Mouse (Mus musculus) neural tube, embryonic 12.5 days (tissue): ENCODE results near the gene Gdf3. TPM values are rescaled to one million over a fixed set of nuclear protein-coding genes. Genes with fewer than 3 reads are reported as not detected.

Experiments used
- ATAC-seq: fragments of 200-750 bp; cut with Nextera tagmentation; 2 replicates; pipeline ENCODE4 v1.8.0; 2017; ENCODE audit warnings: low read depth, mild to moderate bottlenecking, moderate TSS enrichment, moderate library complexity; ENCODE audit not compliant: low FRiP score
- H3K27ac ChIP-seq: fragments of 300-500 bp; sonication (generic); 2 replicates; pipeline ENCODE4 v1.5.1; 2016
- H3K27me3 ChIP-seq: fragments of 300-500 bp; sonication (generic); replicated peaks from 2 replicates; pipeline ENCODE4 v1.6.1; 2016; ENCODE audit warnings: mild to moderate bottlenecking
- H3K36me3 ChIP-seq: fragments of 300-500 bp; sonication (generic); 2 replicates; pipeline ENCODE4 v1.6.1; 2016; ENCODE audit warnings: mild to moderate bottlenecking
- H3K4me1 ChIP-seq: fragments of 300-500 bp; sonication (generic); 2 replicates; pipeline ENCODE4 v1.6.1; 2016
- H3K4me2 ChIP-seq: fragments of 300-500 bp; sonication (generic); replicated peaks from 2 replicates; pipeline ENCODE4 v1.6.1; 2016; ENCODE audit warnings: mild to moderate bottlenecking
- H3K4me3 ChIP-seq: fragments of 300-500 bp; sonication (generic); 2 replicates; pipeline ENCODE4 v1.5.1; 2016
- H3K9ac ChIP-seq: fragments of 300-500 bp; sonication (generic); 2 replicates; pipeline ENCODE4 v1.6.1; 2016; ENCODE audit warnings: mild to moderate bottlenecking
- H3K9me3 ChIP-seq: fragments of 300-500 bp; sonication (generic); 2 replicates; pipeline ENCODE4 v1.6.1; 2016; ENCODE audit warnings: mild to moderate bottlenecking
- WGBS: fragments of 180-500 bp; shearing (Covaris S2); methylation state at CpG from one replicate; pipeline ENCODE4 v1.1.7; 2016; 5-methylcytosine and 5-hydroxymethylcytosine counted together
- polyA plus RNA-seq: library from polyadenylated mRNA; unstranded; fragments of >200 nt; fragmentation: Nextera tagmentation; extraction: Ambion mirVana; gene quantifications from 2 replicates; pipeline ENCODE4 v1.2.1, GENCODE M21; 2016

Gene Gdf3
- polyA plus RNA-seq, 1 experiment from 2014 or later = not detected

- Histone ChIP-seq H3K9me3 (0 out of 2 replicates have a peak, but pooled peaks cover 4% of the 10 kb centered on the region), H3K27me3 (no peaks in the 10 kb centered on the region), H3K4me1 (no peaks in the 10 kb centered on the region), H3K4me2 (no peak overlapping the region), H3K27ac (no peak overlapping the region), H3K4me3 (no peak overlapping the region), H3K9ac (no peak overlapping the region), H3K36me3 (no peaks in the 10 kb centered on the region)
- ATAC-seq = no peak
- 87% methylated on average over 4 of the region's 4 CpGs for WGBS
Observed at GRCm38 (mm10) chr6:122625156-122625555, 15.3 kb upstream of the Gdf3 start.

GRCm38 (mm10) chr6:122624480-122624879 is 14.6 kb upstream of the Gdf3 start:
- Histone ChIP-seq H3K27ac (no peak overlapping the region), H3K4me3 (no peak overlapping the region), H3K4me2 (no peak overlapping the region), H3K36me3 (no peaks in the 10 kb centered on the region), H3K9ac (no peak overlapping the region), H3K9me3 (0 out of 2 replicates have a peak, but pooled peaks cover 4% of the 10 kb centered on the region), H3K4me1 (no peaks in the 10 kb centered on the region), H3K27me3 (no peaks in the 10 kb centered on the region)
- 38% methylated on average over 5 of the region's 5 CpGs for WGBS
- ATAC-seq = no peak

GRCm38 (mm10) chr6:122621066-122621465 is 11.2 kb upstream of the Gdf3 start:
- Histone ChIP-seq H3K9me3 (0 out of 2 replicates have a peak, but pooled peaks cover 4% of the 10 kb centered on the region), H3K27me3 (no peaks in the 10 kb centered on the region), H3K9ac (no peak overlapping the region), H3K27ac (no peak overlapping the region), H3K4me1 (no peaks in the 10 kb centered on the region), H3K36me3 (no peaks in the 10 kb centered on the region), H3K4me3 (no peak overlapping the region), H3K4me2 (no peak overlapping the region)
- WGBS = 90% methylated on average over 6 of the region's 6 CpGs
- ATAC-seq = no peak

GRCm38 (mm10) chr6:122616022-122616421 is 6.1 kb upstream of the Gdf3 start:
- Histone ChIP-seq H3K4me1 (no peaks in the 10 kb centered on the region), H3K27ac (no peak overlapping the region), H3K9ac (no peak overlapping the region), H3K9me3 (no peaks in the 10 kb centered on the region), H3K4me3 (no peak overlapping the region), H3K27me3 (no peaks in the 10 kb centered on the region), H3K36me3 (no peaks in the 10 kb centered on the region), H3K4me2 (no peak overlapping the region)
- WGBS = 75% methylated on average over 3 of the region's 3 CpGs
- ATAC-seq = no peak

- WGBS = 67% methylated on average over 2 of the region's 2 CpGs
- H3K9ac ChIP-seq = no peak overlapping the region
- H3K9me3 ChIP-seq = no peaks in the 10 kb centered on the region
- no peak overlapping the region for H3K27ac ChIP-seq
- H3K4me2 ChIP-seq = no peak overlapping the region
- no peaks in the 10 kb centered on the region for H3K27me3 ChIP-seq
- H3K4me1 ChIP-seq = no peaks in the 10 kb centered on the region
- no peak for ATAC-seq
- H3K36me3 ChIP-seq = no peaks in the 10 kb centered on the region
- H3K4me3 ChIP-seq = no peak overlapping the region
Observed at GRCm38 (mm10) chr6:122614047-122614446, 4.2 kb upstream of the Gdf3 start.

- H3K4me2 ChIP-seq = no peak overlapping the region
- no peak overlapping the region for H3K4me3 ChIP-seq
- H3K27ac ChIP-seq = no peak overlapping the region
- no peaks in the 10 kb centered on the region for H3K9me3 ChIP-seq
- H3K27me3 ChIP-seq = no peaks in the 10 kb centered on the region
- no peaks in the 10 kb centered on the region for H3K36me3 ChIP-seq
- 93% methylated on average over 4 of the region's 4 CpGs for WGBS
- H3K4me1 ChIP-seq = no peaks in the 10 kb centered on the region
- no peak overlapping the region for H3K9ac ChIP-seq
- ATAC-seq = no peak
Observed at GRCm38 (mm10) chr6:122612426-122612825, 2.5 kb upstream of the Gdf3 start.

GRCm38 (mm10) chr6:122609377-122609728 is 534 bp downstream of the Gdf3 start:
- ATAC-seq = no peak
- Histone ChIP-seq H3K9me3 (no peaks in the 10 kb centered on the region), H3K4me1 (no peaks in the 10 kb centered on the region), H3K27ac (no peak overlapping the region), H3K36me3 (no peaks in the 10 kb centered on the region), H3K4me2 (no peak overlapping the region), H3K4me3 (no peak overlapping the region), H3K27me3 (no peaks in the 10 kb centered on the region), H3K9ac (no peak overlapping the region)
- 74% methylated on average over 9 of the region's 9 CpGs for WGBS

- H3K27me3 ChIP-seq = no peaks in the 10 kb centered on the region
- H3K4me2 ChIP-seq = no peak overlapping the region
- H3K4me1 ChIP-seq = no peaks in the 10 kb centered on the region
- 79% methylated on average over 10 of the region's 10 CpGs for WGBS
- ATAC-seq = no peak
- no peaks in the 10 kb centered on the region for H3K36me3 ChIP-seq
- no peak overlapping the region for H3K9ac ChIP-seq
- H3K9me3 ChIP-seq = no peaks in the 10 kb centered on the region
- H3K4me3 ChIP-seq = no peak overlapping the region
- H3K27ac ChIP-seq = no peak overlapping the region
Observed at GRCm38 (mm10) chr6:122608434-122609376, 1.2 kb downstream of the Gdf3 start.

GRCm38 (mm10) chr6:122607700-122608099 is 2.2 kb downstream of the Gdf3 start:
- no peak overlapping the region for H3K4me3 ChIP-seq
- H3K27me3 ChIP-seq = no peaks in the 10 kb centered on the region
- no peaks in the 10 kb centered on the region for H3K4me1 ChIP-seq
- WGBS = 93% methylated on average over 12 of the region's 12 CpGs
- H3K9ac ChIP-seq = no peak overlapping the region
- no peaks in the 10 kb centered on the region for H3K36me3 ChIP-seq
- H3K9me3 ChIP-seq = no peaks in the 10 kb centered on the region
- no peak overlapping the region for H3K4me2 ChIP-seq
- no peak for ATAC-seq
- no peak overlapping the region for H3K27ac ChIP-seq

- H3K4me2 ChIP-seq = no peak overlapping the region
- WGBS = 94% methylated on average over 11 of the region's 11 CpGs
- H3K4me1 ChIP-seq = no peaks in the 10 kb centered on the region
- H3K9ac ChIP-seq = no peak overlapping the region
- no peaks in the 10 kb centered on the region for H3K27me3 ChIP-seq
- no peaks in the 10 kb centered on the region for H3K9me3 ChIP-seq
- no peak overlapping the region for H3K27ac ChIP-seq
- H3K4me3 ChIP-seq = no peak overlapping the region
- no peak for ATAC-seq
- no peaks in the 10 kb centered on the region for H3K36me3 ChIP-seq
Observed at GRCm38 (mm10) chr6:122606661-122607060, 3.2 kb downstream of the Gdf3 start.

- WGBS = 93% methylated on average over 8 of the region's 8 CpGs
- Histone ChIP-seq H3K4me1 (no peaks in the 10 kb centered on the region), H3K27ac (no peak overlapping the region), H3K9ac (no peak overlapping the region), H3K4me3 (no peak overlapping the region), H3K4me2 (no peak overlapping the region), H3K9me3 (no peaks in the 10 kb centered on the region), H3K27me3 (no peaks in the 10 kb centered on the region), H3K36me3 (no peaks in the 10 kb centered on the region)
- ATAC-seq = no peak
Observed at GRCm38 (mm10) chr6:122605483-122605882, 4.4 kb downstream of the Gdf3 start.

GRCm38 (mm10) chr6:122604260-122604659 is 5.6 kb downstream of the Gdf3 start:
- no peaks in the 10 kb centered on the region for H3K4me1 ChIP-seq
- no peak overlapping the region for H3K27ac ChIP-seq
- no peak overlapping the region for H3K4me2 ChIP-seq
- no peak overlapping the region for H3K9ac ChIP-seq
- H3K36me3 ChIP-seq = no peaks in the 10 kb centered on the region
- no peaks in the 10 kb centered on the region for H3K27me3 ChIP-seq
- no peak for ATAC-seq
- no peaks in the 10 kb centered on the region for H3K9me3 ChIP-seq
- no peak overlapping the region for H3K4me3 ChIP-seq

- H3K27ac ChIP-seq = no peak overlapping the region
- ATAC-seq = no peak
- H3K4me2 ChIP-seq = peak overlapping the region; percentile 63; the same call in 1 of the 2 replicates
- no peaks in the 10 kb centered on the region for H3K4me1 ChIP-seq
- no peaks in the 10 kb centered on the region for H3K27me3 ChIP-seq
- H3K4me3 ChIP-seq = no peak overlapping the region
- no peaks in the 10 kb centered on the region for H3K36me3 ChIP-seq
- H3K9me3 ChIP-seq = no peaks in the 10 kb centered on the region
- 50% methylated on average over 1 of the region's 1 CpGs for WGBS
- H3K9ac ChIP-seq = no peak overlapping the region
Observed at GRCm38 (mm10) chr6:122602992-122603322, 6.9 kb downstream of the Gdf3 start.
